Comparison of ENCODE assay signal across 15 mouse cellular contexts in the genomic region with DNA sequence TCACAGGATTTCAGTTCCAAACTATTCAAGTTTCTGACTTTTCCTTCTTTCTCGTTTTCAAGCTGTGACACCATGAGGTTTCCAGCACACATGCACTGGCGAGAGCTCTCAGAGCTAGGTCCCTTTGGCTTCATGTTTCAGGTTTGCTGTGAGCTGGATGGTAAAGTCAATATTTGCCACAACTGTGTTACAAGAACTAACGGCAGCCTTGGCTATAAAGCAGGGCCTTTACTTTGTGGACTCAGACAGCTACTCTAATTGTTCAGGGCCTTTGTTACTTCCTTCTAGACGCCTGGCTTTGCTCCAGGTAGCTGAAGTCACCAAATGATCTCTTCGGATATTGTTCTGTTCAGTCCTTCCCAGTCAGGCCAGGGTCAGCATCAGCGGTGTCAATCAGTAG. TPM values are rescaled to one million over a fixed set of nuclear protein-coding genes. Genes with fewer than 3 reads are reported as not detected.
DNase-seq lines count a peak whose midpoint lies in the region; ATAC-seq lines count a peak whose summit lies in the region.
"Had no signal": no experiment of that assay in that cellular context is flagged by ENCODE, and none has a peak within 500 bp of the region (broad histone marks: within the 10 kb centered on the region; RNA-seq: fewer than 3 reads in every experiment).

No protein-coding gene starts in this region.

- H3K9ac ChIP-seq in lung, embryonic 15.5 days: no peak overlapping the region
- no peak overlapping the region for H3K9ac ChIP-seq in intestine, embryonic 16.5 days (ENCODE audit: low read depth, low read length)
- H3K9ac ChIP-seq: forebrain, embryonic 13.5 days; hindbrain, embryonic 12.5 days; neural tube, embryonic 13.5 days had no signal

- peak overlapping the region; percentile 38; the same call in 1 of the 2 replicates for H3K27ac ChIP-seq in lung, embryonic 15.5 days
- H3K27ac ChIP-seq in intestine, embryonic 16.5 days (ENCODE audit: low read length): no peak overlapping the region
- H3K27ac ChIP-seq: forebrain, embryonic 13.5 days; hindbrain, embryonic 12.5 days; neural tube, embryonic 13.5 days had no signal

- no peaks in the 10 kb centered on the region for H3K36me3 ChIP-seq in lung, embryonic 15.5 days
- H3K36me3 ChIP-seq in intestine, embryonic 16.5 days (ENCODE audit: control insufficient read depth, insufficient read depth, low read length): 0 out of 2 replicates have a peak, but pooled peaks cover 2% of the 10 kb centered on the region
- H3K36me3 ChIP-seq: hindbrain, embryonic 12.5 days had no signal

- H3K4me3 ChIP-seq in lung, embryonic 15.5 days: no peak overlapping the region
- no peak overlapping the region for H3K4me3 ChIP-seq in intestine, embryonic 16.5 days (ENCODE audit: low read length)
- H3K4me3 ChIP-seq: forebrain, embryonic 13.5 days; hindbrain, embryonic 12.5 days; neural tube, embryonic 13.5 days had no signal

- H3K4me2 ChIP-seq in lung, embryonic 15.5 days: no peak overlapping the region
- H3K4me2 ChIP-seq in intestine, embryonic 16.5 days (ENCODE audit: low read depth, low read length): no peak overlapping the region
- H3K4me2 ChIP-seq: forebrain, embryonic 13.5 days; hindbrain, embryonic 12.5 days; neural tube, embryonic 13.5 days had no signal

- H3K9me3 ChIP-seq in lung, embryonic 15.5 days: no peaks in the 10 kb centered on the region
- no peaks in the 10 kb centered on the region for H3K9me3 ChIP-seq in intestine, embryonic 16.5 days (ENCODE audit: control insufficient read depth, low read length)
- H3K9me3 ChIP-seq: forebrain, embryonic 13.5 days; hindbrain, embryonic 12.5 days; neural tube, embryonic 13.5 days had no signal

- ATAC-seq in lung, embryonic 15.5 days (ENCODE audit: borderline replicate concordance, extremely low read depth, low FRiP score, low TSS enrichment): no peak
- 0 out of 2 replicates have a peak, but pooled peaks have one; percentile 28 for ATAC-seq in intestine, embryonic 16.5 days
- ATAC-seq: forebrain, embryonic 13.5 days had no signal

- peak; percentile 69 for DNase-seq in heart, adult 11 months
- no peak for DNase-seq in heart, adult 8-10 months (ENCODE audit: low spot score)
- no peak for DNase-seq in lung, postnatal 4 days
- DNase-seq in lung, postnatal 14 days: peak; percentile 11
- DNase-seq in embryo, embryonic 9.5 days (ENCODE audit: extremely low spot score): no peak
- no peak for DNase-seq in testis, postnatal 10 days (ENCODE audit: low spot score)
- DNase-seq: B cell, adult 2 months; cerebellum, adult 18-20 months; kidney, adult 8-10 months; thymus, adult 18-20 months had no signal

- WGBS in lung, embryonic 15.5 days: 45% methylated on average over 6 of the region's 6 CpGs
- WGBS in intestine, embryonic 16.5 days: 52% methylated on average over 6 of the region's 6 CpGs

- H3K4me1 ChIP-seq in lung, embryonic 15.5 days: peaks cover 11% of the 10 kb centered on the region; the same call in 1 of the 2 replicates
- no peaks in the 10 kb centered on the region for H3K4me1 ChIP-seq in intestine, embryonic 16.5 days (ENCODE audit: control insufficient read depth, insufficient read depth, low read length)
- H3K4me1 ChIP-seq: neural tube, embryonic 13.5 days had no signal

- no peaks in the 10 kb centered on the region for H3K27me3 ChIP-seq in lung, embryonic 15.5 days
- no peaks in the 10 kb centered on the region for H3K27me3 ChIP-seq in intestine, embryonic 16.5 days (replicated peaks; ENCODE audit: control insufficient read depth, insufficient read depth, low read length)
- H3K27me3 ChIP-seq: forebrain, embryonic 13.5 days; hindbrain, embryonic 12.5 days; neural tube, embryonic 13.5 days had no signal

RNA-seq across cellular contexts. Expression of gene C130074G19Rik, which starts 52.5 kb away (rescaled TPM):
- 10 to 100 TPM; 15.4 to 19.9 (median 18.0) TPM for total RNA-seq in heart, adult 8-10 months (2022)
- polyA plus RNA-seq in lung, embryonic 15.5 days (2015; fragmentation: Nextera tagmentation; extraction: Ambion mirVana): 2.7 TPM in 2 replicates
- polyA plus RNA-seq in intestine, embryonic 16.5 days (2015; fragmentation: Nextera tagmentation; extraction: Ambion mirVana): 1.8 and 2.0 TPM in 2 replicates

Comparison
In these comparisons a context has a peak if more than half of its experiments do, and no peak if none do; other contexts are left out.
1. DNase-seq: peak in heart, adult 11 months (single experiment) and lung, postnatal 14 days (single experiment); none in heart, adult 8-10 months (single experiment), lung, postnatal 4 days (0 of 2), embryo, embryonic 9.5 days (single experiment) and testis, postnatal 10 days (single experiment).